Mouse (Mus musculus): ENCODE data around the gene Clic6.

GRCm38 (mm10) chr16:92489356-92489755 is 3.8 kb downstream of the Clic6 start:
- TF ChIP-seq CTCF (conservative IDR thresholded peaks at IDR 0.05 in 1 of 2, IDR thresholded peaks at IDR 0.05 in 1 of 2; ENCODE audit: low read depth in 2 of 2, low read length in 2 of 2) (no peak), RCOR1 (conservative IDR thresholded peaks at IDR 0.05; ENCODE audit: low read depth, low read length) (no peak), TBP (conservative IDR thresholded peaks at IDR 0.05; ENCODE audit: low read depth, low read length) (no peak), MAX (IDR thresholded peaks at IDR 0.05; ENCODE audit: low read length) (no peak), USF1 (IDR thresholded peaks at IDR 0.05; ENCODE audit: low read depth, low read length) (no peak), ZKSCAN1 (IDR thresholded peaks at IDR 0.05; ENCODE audit: borderline replicate concordance, low read depth, low read length) (no peak), POLR2A (IDR thresholded peaks at IDR 0.05; ENCODE audit: low read depth, low read length) (no peak), MYC (IDR thresholded peaks at IDR 0.05; ENCODE audit: low read depth, low read length) (no peak), MXI1 (IDR thresholded peaks at IDR 0.05; ENCODE audit: low read depth, low read length) (no peak)
